Mouse (Mus musculus) adrenal gland, adult 18-20 months (tissue): ENCODE data around the gene Plekha7. TPM values are rescaled to one million over a fixed set of nuclear protein-coding genes. Genes with fewer than 3 reads are reported as not detected.
"Not testable (repeated sequence)": the region's sequence is repeated elsewhere in the genome, so short reads cannot be mapped to it uniquely, and the experiment has no call there.

ENCODE experiments used
- DNase-seq, 2 experiments: peaks; one replicate each; pipeline ENCODE4 v3.0.0; 2021 to 2022; ENCODE audit warnings: low spot score in 2 of 2
- total RNA-seq, 2 experiments: library from RNA; stranded (reverse); gene quantifications; 1 replicate in 1 of 2; 2 replicates in 1 of 2; pipeline ENCODE4 v1.2.3; 2021

Plekha7 gene
- total RNA-seq, 2 experiments from 2014 or later = 10.5 to 12.9 TPM

GRCm38 (mm10) chr7:116092710-116093465 lies 215.3 kb downstream of the Plekha7 start:
- peak; percentile 84 to 90 for DNase-seq

DNA sequence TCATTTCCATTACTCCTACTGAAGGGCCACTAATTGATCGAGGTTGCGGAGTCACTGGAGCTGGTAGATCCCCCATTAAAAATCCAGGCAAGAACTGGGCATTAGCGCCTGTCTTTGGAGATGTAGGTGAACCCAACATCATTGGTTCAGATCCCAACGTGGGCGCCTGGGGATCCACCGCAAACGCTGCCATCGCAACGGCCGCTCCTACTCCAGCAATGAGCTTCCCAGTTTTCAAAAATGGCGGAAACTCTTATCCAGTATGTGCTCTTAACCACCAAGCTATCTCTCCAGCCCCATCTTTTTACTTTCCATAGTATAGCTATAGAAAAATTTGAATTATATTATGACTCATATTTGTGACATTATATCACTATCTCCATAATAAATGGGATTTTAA lies 223.8 kb downstream of the Plekha7 start, which contains the start of gene Gm4353:
TSS of gene Gm4353 (minus strand) at position 270 of the 400 bp plus-strand sequence.
- not testable (repeated sequence) for DNase-seq

Other genes starting within 250 kb of the Plekha7 start
- 1 to 10 TPM; 3.9 to 4.9 TPM for gene Gm4353, start 223.7 kb downstream of the Plekha7 start, total RNA-seq
- gene Rps13, start 25.8 kb upstream of the Plekha7 start, total RNA-seq = 100 to 1,000 TPM; 414 to 473 TPM
- 10 to 100 TPM; 27.7 to 28.7 TPM for gene Pik3c2a, start 135.1 kb upstream of the Plekha7 start, total RNA-seq
- 10 to 100 TPM; 20.4 to 23.1 TPM for gene Nucb2, start 196.0 kb upstream of the Plekha7 start, total RNA-seq